Mouse (Mus musculus) lung, adult 2 months (tissue): ENCODE data around the gene Tmprss11g.

Experiments
- CTCF ChIP-seq: fragments of 200-500 bp; IDR thresholded peaks from 2 replicates; pipeline ENCODE4 v1.5.1; 2011; ENCODE audit warnings: mild to moderate bottlenecking, low read length, control low read depth; ENCODE audit not compliant: insufficient read depth
- POLR2A ChIP-seq: fragments of 200-500 bp; IDR thresholded peaks from 2 replicates; pipeline ENCODE4 v1.6.1; 2011; ENCODE audit warnings: low read depth, mild to moderate bottlenecking, control low read depth, low read length, borderline replicate concordance; ENCODE audit errors: extremely low read depth

GRCm38 (mm10) chr5:86439306-86439705, 79.1 kb downstream of the Tmprss11g start:
- TF ChIP-seq CTCF = no peak
- no peak for TF ChIP-seq POLR2A
